Mouse (Mus musculus): ENCODE data around the gene Akr1b8. TPM values are rescaled to one million over a fixed set of nuclear protein-coding genes. Genes with fewer than 3 reads are reported as not detected.
"Not testable (repeated sequence)": the region's sequence is repeated elsewhere in the genome, so short reads cannot be mapped to it uniquely, and the experiment has no call there.

Gene Akr1b8
- total RNA-seq, 2 experiments from 2014 or later, result 0.62 to 0.69 TPM

- peak; percentile 68 to 85 for DNase-seq (ENCODE audit: low spot score in 2 of 2)
- intact Hi-C loops (cut with DNase I), result loop anchor here (1.0 kb wide), 1 partner anchor 53 kb away; no protein-coding TSS in a partner anchor
These were observed 7.6 kb upstream of the Akr1b8 start for GRCm38 (mm10) chr6:34346096-34346898.

DNA sequence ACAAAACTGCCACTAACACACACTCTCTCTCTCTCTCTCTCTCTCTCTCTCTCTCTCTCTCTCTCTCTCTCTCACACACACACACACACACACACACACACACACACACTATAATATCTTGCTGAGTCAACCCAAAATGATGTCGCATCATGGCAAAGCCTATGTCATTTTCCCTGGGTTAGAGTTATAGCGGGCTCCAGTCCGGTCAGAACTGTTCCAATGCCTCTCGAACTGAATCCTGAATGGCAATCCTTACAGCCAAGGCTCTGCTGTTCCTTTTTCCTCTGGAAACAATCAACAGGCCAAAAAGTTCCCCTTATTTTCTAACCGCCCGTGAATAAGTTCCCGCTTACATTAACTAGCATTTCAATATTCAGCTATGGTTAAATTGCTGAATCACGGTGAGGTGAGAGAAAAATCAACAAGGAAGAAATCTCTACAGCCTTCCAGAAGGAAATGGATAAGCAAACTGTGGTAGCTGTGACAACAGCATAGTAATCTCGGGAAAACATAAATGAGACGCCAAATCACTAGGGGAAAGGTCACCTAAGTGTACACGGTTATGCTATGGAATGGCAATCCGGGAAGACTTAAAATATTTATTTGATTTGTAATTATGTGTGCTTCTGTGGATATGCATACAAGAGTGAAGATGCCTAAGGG, 3.8 kb upstream of the Akr1b8 start:
- intact Hi-C loops (cut with DNase I), result no loop called here
- no peak for DNase-seq (ENCODE audit: low spot score in 2 of 2)

DNA sequence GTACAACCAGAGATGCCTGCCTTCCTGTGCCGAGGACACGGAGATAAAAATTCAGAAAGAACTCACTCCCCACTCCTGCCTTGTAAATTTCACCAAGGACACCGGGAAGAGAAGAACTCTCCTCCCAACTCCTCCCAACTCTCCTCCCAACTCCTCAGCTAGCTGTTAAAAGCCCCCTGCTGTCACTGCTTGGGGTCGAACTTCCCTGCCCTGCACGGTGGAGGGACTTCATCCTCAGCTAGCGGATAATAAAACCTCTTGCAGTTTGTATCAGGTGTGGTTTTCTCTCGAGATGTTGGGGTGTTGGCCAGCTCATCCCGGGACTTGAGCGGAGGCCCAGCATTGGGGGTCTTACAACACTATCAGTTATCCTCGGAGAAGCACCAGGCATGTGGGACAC, 2.4 kb upstream of the Akr1b8 start:
- intact Hi-C loops (cut with DNase I); DNase-seq (ENCODE audit: low spot score in 2 of 2): not testable (repeated sequence)

DNA sequence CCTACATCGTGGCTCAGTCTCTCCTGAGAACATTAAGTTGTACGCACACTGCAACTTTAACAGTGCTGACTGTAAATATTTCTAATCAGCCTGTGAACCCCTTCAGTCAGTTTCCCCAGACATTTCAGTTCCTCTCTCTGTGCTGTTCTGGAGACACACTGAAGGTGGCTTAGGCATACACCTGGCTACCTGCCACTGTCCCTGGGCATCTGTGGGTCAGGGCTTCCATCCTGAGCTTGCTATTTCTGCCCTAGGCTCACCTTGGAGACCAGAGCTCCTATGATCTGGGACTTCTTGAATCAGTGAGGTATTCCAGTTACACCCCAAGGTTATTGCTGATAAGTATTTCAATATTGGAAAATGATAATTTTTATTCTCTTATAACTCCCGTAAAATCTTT, 1.5 kb upstream of the Akr1b8 start:
- intact Hi-C loops (cut with DNase I), result no loop called here

DNA sequence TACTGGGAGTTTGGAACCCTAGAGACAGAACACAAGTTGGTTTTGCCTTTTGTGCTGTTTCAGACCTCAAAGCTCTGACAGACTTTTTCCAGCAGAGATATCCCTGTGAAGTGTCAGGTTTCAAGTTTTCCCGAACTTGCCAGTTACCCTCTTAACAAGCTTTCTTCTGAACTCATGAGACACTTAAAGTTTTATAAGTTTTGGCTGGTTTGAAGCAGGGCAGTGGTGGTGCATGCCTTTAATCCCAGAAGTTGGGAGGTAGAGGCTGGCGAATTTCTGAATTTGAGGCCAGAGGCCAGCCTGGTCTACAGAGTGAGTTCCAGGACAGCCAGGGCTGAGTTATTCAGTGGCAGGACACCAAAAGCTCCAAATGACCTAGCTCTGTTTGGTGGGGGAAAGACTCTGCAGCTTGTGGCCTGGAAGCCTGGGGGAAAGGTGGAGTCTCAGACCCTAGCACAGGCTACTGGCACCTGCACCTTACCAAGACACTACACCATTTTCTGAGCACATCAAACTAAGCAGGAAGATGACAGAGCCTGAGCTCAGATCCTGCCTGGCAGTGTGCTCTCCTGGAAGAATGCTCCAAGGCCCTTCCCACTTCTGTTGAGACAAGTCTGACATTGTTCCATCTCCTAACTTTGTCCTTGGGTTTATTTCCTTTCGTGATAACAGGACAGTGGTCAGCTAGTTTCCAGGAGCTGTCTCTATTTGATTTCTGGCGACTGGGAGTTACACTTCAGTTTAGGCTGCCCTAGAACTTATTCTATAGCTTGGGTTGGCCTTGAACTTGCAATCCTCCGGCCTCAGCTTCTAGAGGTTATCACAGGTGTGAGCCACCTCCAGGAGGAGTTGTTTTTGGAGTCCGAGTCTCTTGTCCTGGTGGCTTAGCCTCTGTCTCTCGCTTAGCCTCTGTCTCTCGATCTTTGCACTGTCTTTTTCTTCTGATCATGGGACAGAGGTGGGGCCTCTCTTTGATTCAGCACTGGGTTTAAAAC, 732 bp downstream of the Akr1b8 start:
- intact Hi-C loops (cut with DNase I), result no loop called here
- DNase-seq (ENCODE audit: low spot score in 2 of 2), result no peak

More for the DNA sequence above, 1.5 kb upstream of the Akr1b8 start:
- DNase-seq (ENCODE audit: low spot score in 2 of 2), result no peak

DNA sequence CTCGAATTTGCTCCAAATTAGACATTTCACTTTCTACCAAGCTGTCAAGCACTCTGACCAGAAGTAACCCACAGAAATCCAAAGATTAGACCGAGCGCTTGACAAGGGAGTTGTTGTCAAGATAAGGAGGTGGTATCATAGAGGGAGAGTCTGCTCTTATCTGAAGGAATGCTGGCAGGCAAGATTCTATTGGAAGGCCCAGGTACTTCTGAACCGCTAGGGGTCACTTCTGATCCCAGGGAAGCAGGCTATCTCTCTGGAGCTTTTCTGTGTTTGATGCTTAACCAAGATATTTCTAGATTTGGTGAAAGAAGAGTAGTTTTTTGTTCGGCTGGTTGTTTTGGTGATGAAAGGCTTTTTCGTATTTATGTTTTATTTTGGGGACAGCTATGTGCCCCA, 1.4 kb downstream of the Akr1b8 start:
- no peak for DNase-seq (ENCODE audit: low spot score in 2 of 2)
- intact Hi-C loops (cut with DNase I), result no loop called here

DNA sequence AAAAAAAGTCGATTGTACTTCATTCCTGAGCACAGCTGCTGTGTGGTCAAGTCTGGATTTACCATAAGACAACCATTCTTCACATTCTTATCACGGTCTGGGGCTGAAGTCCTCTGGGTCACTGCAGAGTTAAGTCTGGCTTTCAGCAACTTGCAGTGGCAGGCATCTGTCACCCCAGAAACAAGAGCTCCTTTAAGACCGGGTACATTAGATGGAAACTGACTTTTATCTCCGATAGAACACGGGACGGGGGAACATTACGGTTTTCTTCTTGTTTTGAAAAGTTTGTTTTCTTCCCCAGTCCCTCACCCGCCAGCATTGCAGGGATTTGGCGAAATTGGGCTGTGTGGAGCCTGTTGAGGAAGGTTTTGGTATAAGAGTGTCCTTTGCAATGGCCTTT, 1.9 kb downstream of the Akr1b8 start:
- intact Hi-C loops (cut with DNase I), result no loop called here

GRCm38 (mm10) chr6:34364217-34365136, 10.6 kb downstream of the Akr1b8 start:
- intact Hi-C loops (cut with DNase I), result no loop called here

More for the DNA sequence above, 1.9 kb downstream of the Akr1b8 start:
- DNase-seq (ENCODE audit: low spot score in 2 of 2), result no peak

GRCm38 (mm10) chr6:34367998-34368397, 14.1 kb downstream of the Akr1b8 start:
- intact Hi-C loops (cut with DNase I), result no loop called here
- no peak for DNase-seq (ENCODE audit: low spot score in 2 of 2)

More at GRCm38 (mm10) chr6:34364217-34365136, 10.6 kb downstream of the Akr1b8 start:
- DNase-seq (ENCODE audit: low spot score in 2 of 2), result no peak

- intact Hi-C loops (cut with DNase I), result loop anchor here (5.0 kb wide), 1 partner anchor 77 kb away; no protein-coding TSS in a partner anchor
- DNase-seq (ENCODE audit: low spot score in 2 of 2), result no peak
These were observed 16.2 kb downstream of the Akr1b8 start for GRCm38 (mm10) chr6:34370081-34370480.

DNA sequence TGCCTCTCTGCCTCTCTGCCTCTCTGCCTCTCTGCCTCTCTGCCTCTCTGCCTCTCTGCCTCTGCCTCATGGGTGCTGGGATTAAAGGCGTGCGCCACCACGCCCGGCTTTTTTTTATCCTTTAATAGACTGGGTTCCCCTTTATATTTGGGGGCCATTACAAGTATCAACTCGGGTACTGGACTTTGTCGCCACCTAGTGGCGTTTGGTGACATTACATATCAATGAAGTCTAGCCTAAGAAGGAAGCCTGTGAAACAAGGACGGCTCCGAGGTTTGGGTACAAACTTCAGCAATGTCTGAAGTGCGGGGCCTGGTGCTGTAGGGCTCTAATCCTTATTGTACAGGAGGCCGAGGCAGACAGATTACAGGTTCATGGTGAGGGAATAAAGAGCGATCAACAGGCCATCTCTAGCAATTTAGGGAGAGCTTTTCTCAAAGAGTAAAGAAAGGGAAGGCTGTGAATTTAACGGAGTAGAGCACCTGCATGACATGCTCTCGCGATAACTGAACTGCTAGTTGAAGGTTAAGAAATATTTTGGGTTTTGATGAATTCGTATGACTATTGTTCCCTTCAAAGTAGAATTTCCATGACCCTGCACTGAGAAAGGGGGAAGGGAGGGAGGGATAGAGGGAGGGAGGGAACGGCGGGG, 17.9 kb downstream of the Akr1b8 start:
- intact Hi-C loops (cut with DNase I), result loop anchor here (1.0 to 5.0 kb wide), 2 partner anchors 75 to 80 kb away; no protein-coding TSS in a partner anchor
- peak; percentile 85 to 88 for DNase-seq (ENCODE audit: low spot score in 2 of 2)

- peak in 1 of 2 experiments; percentile 11 for DNase-seq (ENCODE audit: low spot score in 2 of 2)
- intact Hi-C loops (cut with DNase I), result loop anchor here (5.0 kb wide), 1 partner anchor 73 kb away; no protein-coding TSS in a partner anchor
These were observed 19.9 kb downstream of the Akr1b8 start for GRCm38 (mm10) chr6:34373841-34374240.

DNA sequence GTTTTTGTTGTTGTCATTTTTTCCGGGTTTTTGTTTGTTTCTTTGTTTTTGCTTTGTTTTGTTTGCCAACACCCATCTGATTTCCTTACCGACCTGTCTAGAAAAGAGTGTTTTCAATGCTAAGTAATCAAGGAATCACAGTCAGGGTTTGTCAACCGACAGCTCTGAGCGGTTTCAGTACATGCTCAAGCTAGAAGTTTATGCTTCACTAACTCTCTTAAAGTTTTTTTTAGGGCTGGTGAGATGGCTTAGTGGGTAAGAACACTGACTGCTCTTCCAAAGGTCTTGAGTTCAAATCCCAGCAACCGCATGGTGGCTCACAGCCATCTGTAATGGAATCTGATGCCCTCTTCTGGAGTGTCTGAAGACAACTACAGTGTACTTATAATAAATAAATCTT, 22.0 kb downstream of the Akr1b8 start:
- DNase-seq (ENCODE audit: low spot score in 2 of 2); intact Hi-C loops (cut with DNase I): not testable (repeated sequence)

DNA sequence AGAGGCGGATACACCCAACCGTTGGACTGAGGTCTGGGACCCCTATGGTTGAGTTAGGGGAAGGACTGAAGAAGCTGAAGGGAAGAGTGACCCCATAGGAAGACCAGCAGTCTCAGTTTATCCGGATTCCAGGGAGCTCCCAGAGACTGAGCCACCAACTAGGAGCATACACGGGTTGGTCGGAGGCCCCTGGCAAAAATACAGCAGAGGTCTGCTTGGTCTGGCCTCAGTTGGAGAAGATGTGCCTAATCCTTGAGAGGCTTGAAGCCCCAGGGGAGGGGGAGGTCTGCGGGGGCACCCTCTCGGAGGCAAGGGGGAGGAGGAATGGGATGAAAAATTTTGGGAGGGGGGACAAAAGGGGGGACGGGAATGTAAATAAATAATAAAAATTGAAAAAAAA, 29.5 kb downstream of the Akr1b8 start:
- DNase-seq (ENCODE audit: low spot score in 2 of 2), result no peak
- intact Hi-C loops (cut with DNase I), result no loop called here

- peak; percentile 80 to 88 for DNase-seq (ENCODE audit: low spot score in 2 of 2)
- intact Hi-C loops (cut with DNase I), result no loop called here
These were observed 30.3 kb downstream of the Akr1b8 start, which contains the start of gene Akr1b10 for GRCm38 (mm10) chr6:34384110-34384661. Gene Akr1b10 (plus strand): TSS chr6:34384218.

DNA sequence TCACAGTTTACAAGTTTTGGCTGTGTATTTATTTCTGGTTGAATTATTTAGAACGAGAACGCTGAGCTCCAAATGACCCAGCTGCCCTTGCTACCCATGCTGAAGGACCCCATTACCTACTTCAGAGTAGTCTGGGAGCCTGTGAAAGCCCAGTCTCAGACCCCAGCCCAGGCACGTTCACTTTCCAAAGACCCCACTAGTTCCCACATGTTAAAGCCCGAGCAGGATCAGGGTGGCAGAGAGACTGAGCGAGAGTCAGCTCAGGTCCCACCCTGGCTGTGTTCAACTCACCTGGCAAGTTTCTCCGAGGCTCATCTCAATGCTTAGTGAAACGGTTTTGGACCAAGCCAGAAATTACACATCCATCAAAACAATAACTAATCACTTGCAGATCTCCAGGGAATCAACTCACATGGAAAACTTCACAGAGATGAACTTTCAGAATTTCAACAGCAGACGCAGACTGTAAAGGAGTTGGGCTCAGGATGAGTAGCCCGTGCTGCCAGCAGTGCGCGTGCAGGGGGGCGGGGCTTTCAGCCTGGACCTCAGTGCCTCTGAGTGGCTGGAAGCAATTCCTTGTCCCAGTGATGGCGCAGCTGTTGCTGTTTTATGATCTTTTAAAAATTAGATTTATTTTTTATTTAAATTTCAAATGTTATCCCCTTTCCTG, 30.9 kb downstream of the Akr1b8 start:
- DNase-seq (ENCODE audit: low spot score in 2 of 2), result peak in 1 of 2 experiments; percentile 15
- intact Hi-C loops (cut with DNase I), result no loop called here
